Mouse (Mus musculus): ENCODE measurements around the gene Selenot.

The Selenot gene

DNA sequence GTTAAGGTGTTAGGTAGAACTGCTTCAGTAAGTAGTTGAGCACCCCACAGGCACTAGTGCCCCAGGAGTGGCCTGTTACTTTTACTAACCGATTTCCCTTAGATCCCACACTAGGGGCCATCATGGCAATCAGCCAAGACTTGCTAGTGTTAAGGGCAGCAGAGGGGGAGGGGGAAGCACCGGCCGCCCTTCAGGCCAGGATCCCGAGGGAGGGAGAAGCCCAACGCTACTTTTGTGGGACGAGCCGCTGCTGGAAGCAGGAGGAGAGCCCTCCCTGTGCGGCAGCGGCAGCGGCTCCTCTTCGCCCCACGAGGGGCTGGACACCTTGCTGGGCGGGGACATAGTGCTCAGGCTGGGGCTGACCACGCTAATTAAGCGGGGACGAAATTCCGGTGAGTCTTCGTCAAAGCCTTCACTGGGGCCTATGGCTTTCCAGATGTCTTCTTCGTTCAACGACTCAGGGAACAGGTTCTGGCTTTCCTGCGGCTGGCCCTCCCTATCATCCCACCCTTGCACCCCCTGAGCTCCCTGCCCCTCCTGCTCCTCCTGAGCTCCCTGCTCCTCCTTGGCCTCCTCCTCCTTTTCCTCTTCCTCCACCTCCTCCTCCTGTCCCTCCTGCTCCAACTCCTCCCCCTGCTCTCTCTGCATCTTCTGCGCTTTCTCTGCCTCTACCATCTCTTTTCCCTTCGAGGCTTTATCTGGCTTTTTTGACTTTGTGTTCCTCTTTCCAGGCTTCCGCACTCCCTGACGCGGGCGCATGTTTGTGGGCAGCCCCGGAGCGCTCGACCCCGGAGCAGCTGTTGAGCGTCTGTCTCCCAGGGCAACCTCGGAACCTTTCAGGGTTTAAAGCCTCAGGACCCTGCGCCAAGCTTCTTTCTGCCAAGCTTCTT, 60.2 kb downstream of the Selenot start, which contains the start of gene Erich6:
TSS of gene Erich6 (minus strand) at position 802 of the 890 bp plus-strand sequence.
- DNase-seq (ENCODE audit: low read depth, low spot score), result no peak
